Mouse (Mus musculus): ENCODE measurements at regions not wholly inside any gene's neighbourhood (a gene's known extent, or its start where the extent isn't known, plus 50 kb on each side); places are given as distances from the start of the nearest gene placed in this dataset.

GRCm38 (mm10) chr11:57913801-57914560, 81.4 kb upstream of the Hand1 start:
- 59% methylated on average over 3 of the region's 3 CpGs for WGBS
- Histone ChIP-seq H3K9me3 (ENCODE audit: control insufficient read depth, low read length) (no peaks in the 10 kb centered on the region), H3K4me1 (replicated peaks; ENCODE audit: control insufficient read depth, insufficient read depth, low read length) (peaks cover 6% of the 10 kb centered on the region), H3K4me2 (ENCODE audit: low read depth, low read length) (no peak overlapping the region), H3K9ac (ENCODE audit: low read length) (no peak overlapping the region), H3K4me3 (ENCODE audit: low read length) (no peak overlapping the region), H3K36me3 (ENCODE audit: control insufficient read depth, insufficient read depth, low read length) (no peaks in the 10 kb centered on the region), H3K27me3 (ENCODE audit: control insufficient read depth, insufficient read depth, low read depth, low read length) (no peaks in the 10 kb centered on the region), H3K27ac (ENCODE audit: low read length) (no peak overlapping the region)
- ATAC-seq (ENCODE audit: low read depth): no peak

- WGBS: 31% methylated on average over 14 of the region's 14 CpGs
- H3K9ac ChIP-seq (ENCODE audit: low read length): no peak overlapping the region
- no peaks in the 10 kb centered on the region for H3K9me3 ChIP-seq (ENCODE audit: control insufficient read depth, low read length)
Measured at GRCm38 (mm10) chr11:57913020-57913699, 80.5 kb upstream of the Hand1 start.

GRCm38 (mm10) chr11:57911698-57912283, 79.2 kb upstream of the Hand1 start:
- 32% methylated on average over 10 of the region's 10 CpGs for WGBS
- Histone ChIP-seq H3K9me3 (ENCODE audit: control insufficient read depth, low read length) (no peaks in the 10 kb centered on the region), H3K4me3 (ENCODE audit: low read length) (no peak overlapping the region), H3K4me2 (ENCODE audit: low read depth, low read length) (no peak overlapping the region), H3K27me3 (ENCODE audit: control insufficient read depth, insufficient read depth, low read depth, low read length) (no peaks in the 10 kb centered on the region), H3K9ac (ENCODE audit: low read length) (no peak overlapping the region), H3K36me3 (ENCODE audit: control insufficient read depth, insufficient read depth, low read length) (no peaks in the 10 kb centered on the region), H3K27ac (ENCODE audit: low read length) (no peak overlapping the region), H3K4me1 (replicated peaks; ENCODE audit: control insufficient read depth, insufficient read depth, low read length) (peaks cover 6% of the 10 kb centered on the region)
- no peak for ATAC-seq (ENCODE audit: low read depth)

More at GRCm38 (mm10) chr11:57913020-57913699, 80.5 kb upstream of the Hand1 start:
- H3K4me2 ChIP-seq (ENCODE audit: low read depth, low read length): no peak overlapping the region
- H3K4me1 ChIP-seq (replicated peaks; ENCODE audit: control insufficient read depth, insufficient read depth, low read length): peaks cover 6% of the 10 kb centered on the region
- no peaks in the 10 kb centered on the region for H3K36me3 ChIP-seq (ENCODE audit: control insufficient read depth, insufficient read depth, low read length)
- H3K4me3 ChIP-seq (ENCODE audit: low read length): no peak overlapping the region
- H3K27me3 ChIP-seq (ENCODE audit: control insufficient read depth, insufficient read depth, low read depth, low read length): no peaks in the 10 kb centered on the region
- H3K27ac ChIP-seq (ENCODE audit: low read length): no peak overlapping the region
- ATAC-seq (ENCODE audit: low read depth): peak; percentile 38; the same call in 1 of the 2 replicates

GRCm38 (mm10) chr11:57904216-57904615, 71.6 kb upstream of the Hand1 start:
- H3K9me3 ChIP-seq (ENCODE audit: control insufficient read depth, low read length): no peaks in the 10 kb centered on the region
- WGBS: 7% methylated on average over 9 of the region's 9 CpGs
- no peak overlapping the region for H3K4me3 ChIP-seq (ENCODE audit: low read length)
- ATAC-seq (ENCODE audit: low read depth): no peak
- H3K4me1 ChIP-seq (replicated peaks; ENCODE audit: control insufficient read depth, insufficient read depth, low read length): no peaks in the 10 kb centered on the region
- H3K27ac ChIP-seq (ENCODE audit: low read length): no peak overlapping the region
- no peaks in the 10 kb centered on the region for H3K27me3 ChIP-seq (ENCODE audit: control insufficient read depth, insufficient read depth, low read depth, low read length)
- H3K36me3 ChIP-seq (ENCODE audit: control insufficient read depth, insufficient read depth, low read length): no peaks in the 10 kb centered on the region
- no peak overlapping the region for H3K4me2 ChIP-seq (ENCODE audit: low read depth, low read length)
- H3K9ac ChIP-seq (ENCODE audit: low read length): no peak overlapping the region

- no peak overlapping the region for H3K27ac ChIP-seq (ENCODE audit: low read length)
- no peak overlapping the region for H3K4me3 ChIP-seq (ENCODE audit: low read length)
- H3K9me3 ChIP-seq (ENCODE audit: control insufficient read depth, low read length): no peaks in the 10 kb centered on the region
- ATAC-seq (ENCODE audit: low read depth): no peak
- no peaks in the 10 kb centered on the region for H3K36me3 ChIP-seq (ENCODE audit: control insufficient read depth, insufficient read depth, low read length)
- H3K27me3 ChIP-seq (ENCODE audit: control insufficient read depth, insufficient read depth, low read depth, low read length): no peaks in the 10 kb centered on the region
- no peak overlapping the region for H3K4me2 ChIP-seq (ENCODE audit: low read depth, low read length)
- no peaks in the 10 kb centered on the region for H3K4me1 ChIP-seq (replicated peaks; ENCODE audit: control insufficient read depth, insufficient read depth, low read length)
- WGBS: 23% methylated on average over 4 of the region's 4 CpGs
- no peak overlapping the region for H3K9ac ChIP-seq (ENCODE audit: low read length)
Measured at GRCm38 (mm10) chr11:57899335-57899734, 66.7 kb upstream of the Hand1 start.

GRCm38 (mm10) chr11:57895497-57895896, 62.9 kb upstream of the Hand1 start:
- WGBS: 0% methylated on average over 1 of the region's 1 CpGs
- no peaks in the 10 kb centered on the region for H3K9me3 ChIP-seq (ENCODE audit: control insufficient read depth, low read length)
- no peaks in the 10 kb centered on the region for H3K36me3 ChIP-seq (ENCODE audit: control insufficient read depth, insufficient read depth, low read length)
- no peak overlapping the region for H3K9ac ChIP-seq (ENCODE audit: low read length)
- no peaks in the 10 kb centered on the region for H3K4me1 ChIP-seq (replicated peaks; ENCODE audit: control insufficient read depth, insufficient read depth, low read length)
- H3K4me3 ChIP-seq (ENCODE audit: low read length): no peak overlapping the region
- no peak for ATAC-seq (ENCODE audit: low read depth)
- no peak overlapping the region for H3K27ac ChIP-seq (ENCODE audit: low read length)
- no peaks in the 10 kb centered on the region for H3K27me3 ChIP-seq (ENCODE audit: control insufficient read depth, insufficient read depth, low read depth, low read length)
- H3K4me2 ChIP-seq (ENCODE audit: low read depth, low read length): no peak overlapping the region

- H3K36me3 ChIP-seq (ENCODE audit: control insufficient read depth, insufficient read depth, low read length): no peaks in the 10 kb centered on the region
- WGBS: 32% methylated on average over 15 of the region's 15 CpGs
- no peaks in the 10 kb centered on the region for H3K9me3 ChIP-seq (ENCODE audit: control insufficient read depth, low read length)
- peaks cover 8% of the 10 kb centered on the region for H3K27me3 ChIP-seq (ENCODE audit: control insufficient read depth, insufficient read depth, low read depth, low read length)
- no peak for ATAC-seq (ENCODE audit: low read depth)
- H3K9ac ChIP-seq (ENCODE audit: low read length): no peak overlapping the region
- no peak overlapping the region for H3K4me2 ChIP-seq (ENCODE audit: low read depth, low read length)
- H3K27ac ChIP-seq (ENCODE audit: low read length): no peak overlapping the region
- 0 out of 2 replicates have a peak, but pooled peaks cover 6% of the 10 kb centered on the region for H3K4me1 ChIP-seq (replicated peaks; ENCODE audit: control insufficient read depth, insufficient read depth, low read length)
- no peak overlapping the region for H3K4me3 ChIP-seq (ENCODE audit: low read length)
Measured at GRCm38 (mm10) chr11:57882736-57883635, 50.4 kb upstream of the Hand1 start.

All from lung, embryonic 16.5 days (tissue).